Mouse (Mus musculus): Measurements from ENCODE around the gene Gm17067.
"Not testable (repeated sequence)": the region's sequence is repeated elsewhere in the genome, so short reads cannot be mapped to it uniquely, and the experiment has no call there.

Gene Gm17067

GRCm38 (mm10) chr7:42726917-42727316 is at the start of gene Gm17067:
TSS of gene Gm17067 (minus strand) at chr7:42727017.
- ATAC-seq (ENCODE audit: low TSS enrichment): not testable (repeated sequence)

GRCm38 (mm10) chr7:42749836-42750235 is 23.0 kb upstream of the Gm17067 start:
- no peak for ATAC-seq (ENCODE audit: low TSS enrichment)

- ATAC-seq (ENCODE audit: low TSS enrichment): no peak
Observed at GRCm38 (mm10) chr7:42738536-42739210, 11.9 kb upstream of the Gm17067 start.

DNA sequence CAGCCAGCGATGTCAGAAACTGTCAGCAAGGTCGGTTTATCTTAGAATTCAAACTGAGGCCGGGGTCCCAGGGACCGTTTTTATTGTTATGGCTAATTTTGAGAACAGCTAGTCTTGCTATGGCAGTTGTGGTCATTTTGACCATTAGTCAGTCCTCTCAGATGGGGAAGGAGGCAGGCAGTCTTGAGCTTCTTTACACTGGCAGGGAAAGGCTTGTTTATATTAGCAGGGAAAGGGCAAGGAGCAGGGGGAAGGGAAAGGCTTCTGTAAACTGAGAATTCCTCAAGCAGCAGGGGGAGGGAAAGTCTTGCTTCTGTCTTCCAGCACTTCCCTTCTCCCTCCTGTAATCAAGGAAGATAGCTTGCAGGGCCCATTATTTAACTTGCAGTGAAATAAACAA is 33.6 kb downstream of the Gm17067 start:
- ATAC-seq (ENCODE audit: low TSS enrichment): not testable (repeated sequence)

DNA sequence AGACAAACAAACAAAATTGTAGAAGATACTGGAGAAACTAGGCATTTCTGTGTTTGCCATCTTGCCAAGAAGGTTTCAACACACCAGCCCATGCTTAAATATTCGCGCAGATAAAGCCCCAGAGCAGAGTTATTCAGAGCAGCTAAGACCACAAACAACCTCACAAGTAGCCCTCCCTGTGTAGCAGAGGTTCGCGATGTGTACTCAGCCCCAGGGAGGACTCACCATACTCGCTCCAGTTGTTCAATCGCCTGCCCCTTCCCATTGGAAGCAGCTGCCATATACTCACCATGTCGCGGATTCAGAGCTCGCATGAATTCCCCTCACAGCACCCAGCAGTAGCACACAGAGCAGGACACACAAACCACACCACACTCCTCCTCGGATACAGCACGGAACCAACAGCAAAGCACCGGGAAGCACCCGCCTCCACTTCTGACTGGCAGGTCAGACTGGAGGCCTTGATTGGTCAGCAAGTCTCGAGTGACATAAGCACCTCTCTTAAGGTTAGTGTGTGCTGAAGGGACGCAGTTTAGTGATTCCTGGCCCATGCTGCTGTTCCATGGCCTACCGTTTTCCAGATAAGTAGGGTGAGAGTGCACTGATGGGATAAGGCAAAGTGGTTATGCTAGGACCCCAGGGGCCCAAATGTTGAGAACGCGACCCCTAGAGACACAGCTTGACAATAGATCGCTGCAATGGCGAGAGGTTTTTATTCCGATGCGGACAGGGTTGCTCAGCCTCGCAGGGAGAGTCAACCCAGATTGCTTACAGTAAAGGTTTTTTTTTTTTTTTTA is 34.3 kb downstream of the Gm17067 start, which contains the start of gene Zfp975:
Gene Zfp975 (minus strand): TSS at position 381 of the 797 bp plus-strand sequence.
- peak; percentile 99 for ATAC-seq (ENCODE audit: low TSS enrichment)

DNA sequence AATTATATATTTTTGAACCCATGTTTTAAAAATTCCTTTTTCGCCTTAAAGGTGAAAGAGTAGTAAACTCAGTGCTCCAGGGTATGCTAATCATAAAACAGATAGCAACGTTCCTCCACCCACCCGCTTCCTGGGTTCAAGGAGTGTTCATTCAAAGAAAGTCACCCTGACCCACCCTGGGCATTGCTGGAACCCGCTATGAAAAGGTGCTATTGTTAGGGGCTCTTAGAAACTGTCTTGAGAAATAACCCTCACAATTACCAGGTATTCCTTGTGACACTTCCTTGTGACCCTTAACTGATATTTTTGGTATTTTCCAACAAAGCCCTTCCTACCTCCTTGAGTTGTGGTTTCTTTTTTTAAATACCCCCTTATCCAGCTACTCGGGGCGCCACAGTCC is 46.7 kb downstream of the Gm17067 start:
- not testable (repeated sequence) for ATAC-seq (ENCODE audit: low TSS enrichment)

GRCm38 (mm10) chr7:42679646-42680045 is 47.2 kb downstream of the Gm17067 start:
- ATAC-seq (ENCODE audit: low TSS enrichment): not testable (repeated sequence)

- not testable (repeated sequence) for ATAC-seq (ENCODE audit: low TSS enrichment)
Observed at GRCm38 (mm10) chr7:42660140-42660539, 66.7 kb downstream of the Gm17067 start.
